Mouse (Mus musculus) heart, adult 2 months (tissue): ENCODE data around the gene Olfr692.

ENCODE experiments used
- CTCF ChIP-seq: fragments of 200-600 bp; IDR thresholded peaks from 2 replicates; pipeline ENCODE4 v1.8.1; 2022; ENCODE audit warnings: antibody characterized with exemption, mild to moderate bottlenecking, moderate library complexity
- EP300 ChIP-seq: fragments of 200-500 bp; IDR thresholded peaks from 2 replicates; pipeline ENCODE4 v1.6.1; 2011; ENCODE audit warnings: low read depth, low read length, control low read depth; ENCODE audit not compliant: insufficient read depth
- POLR2A ChIP-seq: fragments of 200-500 bp; IDR thresholded peaks from 2 replicates; pipeline ENCODE4 v1.6.1; 2011; ENCODE audit warnings: mild to moderate bottlenecking, low read depth, low read length, control low read depth; ENCODE audit not compliant: insufficient read depth

DNA sequence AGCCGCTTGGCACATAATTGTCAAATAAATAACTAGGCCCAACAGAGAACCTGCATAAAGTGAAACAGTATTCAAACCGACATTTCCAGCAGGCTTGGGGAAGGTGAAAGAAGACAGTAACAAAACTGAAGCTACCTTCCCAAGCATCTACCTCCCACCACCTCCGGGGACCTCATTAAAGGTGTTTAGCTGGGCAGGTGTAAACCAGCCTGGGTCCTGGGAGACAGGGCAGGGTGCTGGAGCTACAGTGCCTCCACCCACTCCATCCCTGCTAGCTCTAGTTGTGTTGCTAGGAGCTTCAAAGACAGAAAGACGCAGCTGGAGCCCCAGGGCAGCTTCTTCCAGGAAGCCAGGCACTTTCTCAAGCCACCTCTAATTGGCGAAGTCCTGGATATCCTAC lies 36.2 kb downstream of the Olfr692 start, which contains the start of gene Cnga4:
- TF ChIP-seq CTCF (no peak), EP300 (no peak), POLR2A (no peak)
